ENCODE assay signal across 8 mouse cellular contexts in genomic region chr14:7826151-7826937, GRCm38 (mm10). TPM values are rescaled to one million over a fixed set of nuclear protein-coding genes. Genes with fewer than 3 reads are reported as not detected.
DNase-seq lines count a peak whose midpoint lies in the region; ATAC-seq and TF ChIP-seq lines count a peak whose summit lies in the region.

No protein-coding gene starts in this region.

- ATAC-seq in neural tube, embryonic 11.5 days (ENCODE audit: insufficient read depth, low FRiP score, low TSS enrichment), result peak; percentile 39; the same call in 1 of the 2 replicates
- ATAC-seq in intestine, postnatal 0 days, result peak; percentile 79
- ATAC-seq in liver, postnatal 0 days, result peak; percentile 93

- no peak overlapping the region for H3K4me3 ChIP-seq in neural tube, embryonic 11.5 days (ENCODE audit: low read depth, low read length)
- no peak overlapping the region for H3K4me3 ChIP-seq in intestine, postnatal 0 days (ENCODE audit: low read depth, low read length)
- H3K4me3 ChIP-seq in liver, postnatal 0 days (ENCODE audit: low read depth, low read length), result no peak overlapping the region

- peak; percentile 41 for DNase-seq in neural tube, embryonic 11.5 days (ENCODE audit: low spot score)
- DNase-seq in neural tube, embryonic 10.5 days (ENCODE audit: extremely low spot score, low spot score), result no peak
- DNase-seq in forelimb bud, embryonic 11.5 days (ENCODE audit: low read depth, low spot score), result peak; percentile 43
- peak; percentile 62 for DNase-seq in liver, postnatal 0 days
- DNase-seq in retina, embryonic 14.5 days (ENCODE audit: low spot score), result no peak
- no peak for DNase-seq in spleen, postnatal 10 days (ENCODE audit: low spot score in 2 of 2)
- no peak for DNase-seq in thymus, postnatal 10 days (ENCODE audit: low spot score in 2 of 2)

- H3K9ac ChIP-seq in neural tube, embryonic 11.5 days (ENCODE audit: low read length), result peak overlapping the region; percentile 37; the same call in 1 of the 2 replicates
- peak overlapping the region; percentile 22; the same call in 1 of the 2 replicates for H3K9ac ChIP-seq in intestine, postnatal 0 days (ENCODE audit: low read depth, low read length)
- H3K9ac ChIP-seq in liver, postnatal 0 days (replicated peaks), result peak overlapping the region; percentile 45

- no peak for TF ChIP-seq CTCF in intestine, postnatal 0 days (IDR thresholded peaks at IDR 0.05; ENCODE audit: low read depth)
- TF ChIP-seq CTCF in liver, postnatal 0 days (IDR thresholded peaks at IDR 0.05; ENCODE audit: low read depth), result no peak

- TF ChIP-seq EP300 in liver, postnatal 0 days (IDR thresholded peaks at IDR 0.05; ENCODE audit: low read depth), result peak; percentile 66

- H3K4me2 ChIP-seq in neural tube, embryonic 11.5 days (ENCODE audit: low read depth), result no peak overlapping the region
- H3K4me2 ChIP-seq in intestine, postnatal 0 days (replicated peaks; ENCODE audit: low read depth), result peak overlapping the region; percentile 41
- peak overlapping the region; percentile 19 for H3K4me2 ChIP-seq in liver, postnatal 0 days (ENCODE audit: low read depth, low read length)

- H3K36me3 ChIP-seq in neural tube, embryonic 11.5 days (ENCODE audit: control insufficient read depth, insufficient read depth, low read length), result no peaks in the 10 kb centered on the region
- no peaks in the 10 kb centered on the region for H3K36me3 ChIP-seq in intestine, postnatal 0 days (ENCODE audit: control insufficient read depth, insufficient read depth)
- H3K36me3 ChIP-seq in liver, postnatal 0 days (replicated peaks; ENCODE audit: insufficient read depth, low read length), result no peaks in the 10 kb centered on the region

- peak overlapping the region; percentile 60; the same call in 1 of the 2 replicates for H3K27ac ChIP-seq in neural tube, embryonic 11.5 days (ENCODE audit: low read depth, low read length)
- peak overlapping the region; percentile 95 for H3K27ac ChIP-seq in intestine, postnatal 0 days (ENCODE audit: low read depth, low read length)
- H3K27ac ChIP-seq in liver, postnatal 0 days (ENCODE audit: low read depth), result peak overlapping the region; percentile 94

- H3K9me3 ChIP-seq in neural tube, embryonic 11.5 days (ENCODE audit: control insufficient read depth, low read length), result no peaks in the 10 kb centered on the region
- no peaks in the 10 kb centered on the region for H3K9me3 ChIP-seq in intestine, postnatal 0 days (ENCODE audit: control insufficient read depth)
- no peaks in the 10 kb centered on the region for H3K9me3 ChIP-seq in liver, postnatal 0 days (ENCODE audit: low read length)

- H3K4me1 ChIP-seq in neural tube, embryonic 11.5 days (ENCODE audit: control insufficient read depth, insufficient read depth, low read length), result peaks cover 10% of the 10 kb centered on the region
- peaks cover 24% of the 10 kb centered on the region; the same call in 1 of the 2 replicates for H3K4me1 ChIP-seq in intestine, postnatal 0 days (replicated peaks; ENCODE audit: control insufficient read depth, insufficient read depth, low read length)
- peaks cover 33% of the 10 kb centered on the region for H3K4me1 ChIP-seq in liver, postnatal 0 days (ENCODE audit: insufficient read depth)

- no peaks in the 10 kb centered on the region for H3K27me3 ChIP-seq in neural tube, embryonic 11.5 days (ENCODE audit: control insufficient read depth, insufficient read depth, low read length)
- H3K27me3 ChIP-seq in intestine, postnatal 0 days (replicated peaks; ENCODE audit: control insufficient read depth, insufficient read depth, low read length), result no peaks in the 10 kb centered on the region
- H3K27me3 ChIP-seq in liver, postnatal 0 days (ENCODE audit: insufficient read depth, low read length), result no peaks in the 10 kb centered on the region

- 36% methylated on average over 10 of the region's 10 CpGs for WGBS in neural tube, embryonic 11.5 days
- WGBS in intestine, postnatal 0 days, result 34% methylated on average over 10 of the region's 10 CpGs
- WGBS in liver, postnatal 0 days (ENCODE audit: insufficient replicate concordance), result 28% methylated on average over 10 of the region's 10 CpGs

RNA-seq across cellular contexts. Expression of gene Flnb, which starts 8.6 kb away (rescaled TPM):
- 14.4 and 15.5 TPM in 2 replicates for polyA plus RNA-seq in neural tube, embryonic 11.5 days (2014; fragmentation: Nextera tagmentation; extraction: Ambion mirVana)
- 7.0 and 7.2 TPM in 2 replicates for polyA plus RNA-seq in intestine, postnatal 0 days (2015; fragmentation: Nextera tagmentation; extraction: Ambion mirVana)
- polyA plus RNA-seq in liver, postnatal 0 days (2015; fragmentation: Nextera tagmentation; extraction: Ambion mirVana), result 2.5 and 2.9 TPM in 2 replicates

RNA-seq across cellular contexts. Expression of gene Gm26661, which starts 35.0 kb away (rescaled TPM):
- polyA plus RNA-seq in neural tube, embryonic 11.5 days (2014; fragmentation: Nextera tagmentation; extraction: Ambion mirVana), result not detected in 2 replicates
- not detected in 2 replicates for polyA plus RNA-seq in intestine, postnatal 0 days (2015; fragmentation: Nextera tagmentation; extraction: Ambion mirVana)
- polyA plus RNA-seq in liver, postnatal 0 days (2015; fragmentation: Nextera tagmentation; extraction: Ambion mirVana), result not detected in 2 replicates

Comparison
In these comparisons a context has a peak if more than half of its experiments do, and no peak if none do; other contexts are left out.
1. DNase-seq: peak in neural tube, embryonic 11.5 days (single experiment), forelimb bud, embryonic 11.5 days (single experiment) and liver, postnatal 0 days (single experiment); none in neural tube, embryonic 10.5 days (single experiment), retina, embryonic 14.5 days (single experiment), spleen, postnatal 10 days (0 of 2) and thymus, postnatal 10 days (0 of 2).
2. ATAC-seq: peak in every context shown above with its lines; median percentile 93 in liver, postnatal 0 days; 79 in intestine, postnatal 0 days; 39 in neural tube, embryonic 11.5 days.
3. Peak in every context shown above with its lines, with median percentiles within 50 percentile points of each other: H3K27ac ChIP-seq and H3K9ac ChIP-seq.